Mouse (Mus musculus): ENCODE measurements around the gene Tmem177. TPM values are rescaled to one million over a fixed set of nuclear protein-coding genes. Genes with fewer than 3 reads are reported as not detected.

The Tmem177 gene
- polyA plus RNA-seq, 1 experiment, result 8.4 TPM

DNA sequence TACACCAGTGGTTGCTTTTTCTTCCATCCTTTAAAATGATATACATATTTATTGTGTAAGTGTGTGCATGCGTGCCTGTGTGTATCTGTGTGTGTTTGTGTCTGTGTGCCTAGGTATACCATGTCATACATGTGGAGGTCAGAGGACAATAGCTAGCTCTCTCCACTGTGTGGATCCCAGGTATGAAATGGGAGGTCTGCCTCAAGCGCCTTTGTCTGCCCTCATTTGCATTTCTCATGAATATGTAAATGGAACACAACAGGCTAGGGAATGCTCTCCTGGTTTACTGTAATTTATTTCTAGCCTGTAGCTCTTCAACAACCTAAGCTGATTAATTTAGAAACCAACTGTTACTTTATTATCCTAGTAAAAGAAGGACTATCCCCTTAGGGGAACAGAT lies 41.7 kb upstream of the Tmem177 start:
- Histone ChIP-seq H3K4me2 (ENCODE audit: low read depth) (no peak overlapping the region), H3K36me3 (ENCODE audit: control insufficient read depth, insufficient read depth) (no peaks in the 10 kb centered on the region)
- TF ChIP-seq TCF12 (IDR thresholded peaks at IDR 0.05; ENCODE audit: insufficient read depth, poor library complexity, severe bottlenecking) (no peak), REST (IDR thresholded peaks at IDR 0.05; ENCODE audit: insufficient read depth, insufficient read length) (no peak), SRF (IDR thresholded peaks at IDR 0.05; ENCODE audit: control insufficient read depth, insufficient read length, low read depth) (no peak), MYOD1 (IDR thresholded peaks at IDR 0.05; ENCODE audit: control insufficient read depth in 1 of 3, insufficient read length in 2 of 3, low read depth in 2 of 3) (no peak), MAX (IDR thresholded peaks at IDR 0.05; ENCODE audit: low read depth) (no peak), TCF3 (IDR thresholded peaks at IDR 0.05; ENCODE audit: insufficient read length, low read depth) (no peak), MYOG (IDR thresholded peaks at IDR 0.05; ENCODE audit: control insufficient read depth in 1 of 3, insufficient read depth in 1 of 3, insufficient read length in 2 of 3, low read depth in 2 of 3) (no peak), POLR2A (IDR thresholded peaks at IDR 0.05; ENCODE audit: insufficient read length, low read depth) (no peak), USF1 (IDR thresholded peaks at IDR 0.05; ENCODE audit: low read depth) (no peak), E2F4 (IDR thresholded peaks at IDR 0.05; ENCODE audit: insufficient read depth) (no peak), CEBPB (IDR thresholded peaks at IDR 0.05; ENCODE audit: insufficient read depth, poor library complexity, severe bottlenecking) (no peak)

GRCm38 (mm10) chr1:119953456-119953855 lies 40.4 kb upstream of the Tmem177 start:
- TF ChIP-seq POLR2A (IDR thresholded peaks at IDR 0.05; ENCODE audit: insufficient read length, low read depth), result no peak
- TF ChIP-seq TCF3 (IDR thresholded peaks at IDR 0.05; ENCODE audit: insufficient read length, low read depth), result no peak
- TF ChIP-seq SRF (IDR thresholded peaks at IDR 0.05; ENCODE audit: control insufficient read depth, insufficient read length, low read depth), result no peak
- no peak for TF ChIP-seq REST (IDR thresholded peaks at IDR 0.05; ENCODE audit: insufficient read depth, insufficient read length)
- no peak for TF ChIP-seq POLR2AphosphoS2 (IDR thresholded peaks at IDR 0.05; ENCODE audit: insufficient read length, low read depth)
- TF ChIP-seq E2F4 (IDR thresholded peaks at IDR 0.05; ENCODE audit: insufficient read depth), result no peak
- no peak for TF ChIP-seq MYOG (IDR thresholded peaks at IDR 0.05; ENCODE audit: control insufficient read depth in 1 of 3, insufficient read depth in 1 of 3, insufficient read length in 2 of 3, low read depth in 2 of 3)
- TF ChIP-seq USF1 (IDR thresholded peaks at IDR 0.05; ENCODE audit: low read depth), result no peak
- TF ChIP-seq MAX (IDR thresholded peaks at IDR 0.05; ENCODE audit: low read depth), result no peak
- TF ChIP-seq MYOD1 (IDR thresholded peaks at IDR 0.05; ENCODE audit: control insufficient read depth in 1 of 3, insufficient read length in 2 of 3, low read depth in 2 of 3), result no peak
- TF ChIP-seq CEBPB (IDR thresholded peaks at IDR 0.05; ENCODE audit: insufficient read depth, poor library complexity, severe bottlenecking), result no peak
- TF ChIP-seq TCF12 (IDR thresholded peaks at IDR 0.05; ENCODE audit: insufficient read depth, poor library complexity, severe bottlenecking), result no peak
- H3K36me3 ChIP-seq (ENCODE audit: control insufficient read depth, insufficient read depth), result no peaks in the 10 kb centered on the region
- H3K79me2 ChIP-seq (ENCODE audit: control insufficient read depth, insufficient read depth), result no peaks in the 10 kb centered on the region

More for the DNA sequence above, 41.7 kb upstream of the Tmem177 start:
- Histone ChIP-seq H3ac (ENCODE audit: control insufficient read depth, insufficient read length) (no peak overlapping the region), H3K4me3 (no peak overlapping the region), H3K27me3 (ENCODE audit: control insufficient read depth, insufficient read depth, insufficient read length) (peaks cover 20% of the 10 kb centered on the region), H3K79me2 (ENCODE audit: control insufficient read depth, insufficient read depth) (no peaks in the 10 kb centered on the region)

DNA sequence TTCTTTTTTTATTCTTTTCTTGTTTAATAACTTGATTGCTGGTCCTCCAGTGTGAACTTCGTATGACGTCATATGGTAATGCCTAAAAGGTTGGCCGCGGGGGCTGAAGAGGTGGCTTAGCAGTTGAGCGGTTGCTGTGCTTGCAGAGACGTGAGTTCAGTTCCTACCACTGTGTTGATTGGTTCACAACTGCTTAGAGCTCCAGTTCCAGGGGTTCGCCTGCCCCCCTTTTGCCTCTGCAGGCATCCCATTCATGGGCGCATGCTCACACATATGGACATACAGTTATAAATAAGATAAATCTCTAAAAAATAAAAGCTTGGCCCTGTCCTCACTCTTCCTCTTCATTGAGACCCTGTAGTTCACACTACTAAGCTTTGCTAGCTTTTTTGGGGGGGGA lies 37.1 kb upstream of the Tmem177 start:
- H3K4me2 ChIP-seq (ENCODE audit: low read depth), result no peak overlapping the region
- no peaks in the 10 kb centered on the region for H3K36me3 ChIP-seq (ENCODE audit: control insufficient read depth, insufficient read depth)
- no peaks in the 10 kb centered on the region for H3K79me2 ChIP-seq (ENCODE audit: control insufficient read depth, insufficient read depth)
- no peak for TF ChIP-seq USF1 (IDR thresholded peaks at IDR 0.05; ENCODE audit: low read depth)
- TF ChIP-seq MYOG (IDR thresholded peaks at IDR 0.05; ENCODE audit: control insufficient read depth in 1 of 3, insufficient read depth in 1 of 3, insufficient read length in 2 of 3, low read depth in 2 of 3), result no peak
- TF ChIP-seq CEBPB (IDR thresholded peaks at IDR 0.05; ENCODE audit: insufficient read depth, poor library complexity, severe bottlenecking), result no peak
- TF ChIP-seq MAX (IDR thresholded peaks at IDR 0.05; ENCODE audit: low read depth), result no peak
- TF ChIP-seq POLR2AphosphoS2 (IDR thresholded peaks at IDR 0.05; ENCODE audit: insufficient read length, low read depth), result no peak
- TF ChIP-seq MYOD1 (IDR thresholded peaks at IDR 0.05; ENCODE audit: control insufficient read depth in 1 of 3, insufficient read length in 2 of 3, low read depth in 2 of 3), result no peak
- no peak for TF ChIP-seq REST (IDR thresholded peaks at IDR 0.05; ENCODE audit: insufficient read depth, insufficient read length)
- TF ChIP-seq TCF12 (IDR thresholded peaks at IDR 0.05; ENCODE audit: insufficient read depth, poor library complexity, severe bottlenecking), result no peak
- TF ChIP-seq E2F4 (IDR thresholded peaks at IDR 0.05; ENCODE audit: insufficient read depth), result no peak
- no peak for TF ChIP-seq POLR2A (IDR thresholded peaks at IDR 0.05; ENCODE audit: insufficient read length, low read depth)
- TF ChIP-seq TCF3 (IDR thresholded peaks at IDR 0.05; ENCODE audit: insufficient read length, low read depth), result no peak
- TF ChIP-seq SRF (IDR thresholded peaks at IDR 0.05; ENCODE audit: control insufficient read depth, insufficient read length, low read depth), result no peak
- H3ac ChIP-seq (ENCODE audit: control insufficient read depth, insufficient read length), result no peak overlapping the region
- H3K27me3 ChIP-seq (ENCODE audit: control insufficient read depth, insufficient read depth, insufficient read length), result peaks cover 31% of the 10 kb centered on the region
- H3K4me3 ChIP-seq, result no peak overlapping the region

More at GRCm38 (mm10) chr1:119953456-119953855, 40.4 kb upstream of the Tmem177 start:
- H3K4me3 ChIP-seq, result no peak overlapping the region
- H3K27me3 ChIP-seq (ENCODE audit: control insufficient read depth, insufficient read depth, insufficient read length), result peaks cover 22% of the 10 kb centered on the region
- H3K4me2 ChIP-seq (ENCODE audit: low read depth), result no peak overlapping the region
- H3ac ChIP-seq (ENCODE audit: control insufficient read depth, insufficient read length), result no peak overlapping the region

GRCm38 (mm10) chr1:119936861-119937260 lies 23.9 kb upstream of the Tmem177 start:
- Histone ChIP-seq H3ac (ENCODE audit: control insufficient read depth, insufficient read length) (no peak overlapping the region), H3K4me2 (ENCODE audit: low read depth) (no peak overlapping the region), H3K79me2 (ENCODE audit: control insufficient read depth, insufficient read depth) (no peaks in the 10 kb centered on the region), H3K36me3 (ENCODE audit: control insufficient read depth, insufficient read depth) (no peaks in the 10 kb centered on the region), H3K4me3 (no peak overlapping the region), H3K27me3 (ENCODE audit: control insufficient read depth, insufficient read depth, insufficient read length) (peaks cover 6% of the 10 kb centered on the region)
- TF ChIP-seq TCF12 (IDR thresholded peaks at IDR 0.05; ENCODE audit: insufficient read depth, poor library complexity, severe bottlenecking) (no peak), POLR2A (IDR thresholded peaks at IDR 0.05; ENCODE audit: insufficient read length, low read depth) (no peak), TCF3 (IDR thresholded peaks at IDR 0.05; ENCODE audit: insufficient read length, low read depth) (no peak)

Data from myocyte (in vitro differentiated cells).